Mouse (Mus musculus): Measurements from ENCODE around the gene Rrp1b.
A peak's percentile ranks its signal among the peaks of the same experiment; 100 is the strongest.
"Not testable (repeated sequence)": the region's sequence is repeated elsewhere in the genome, so short reads cannot be mapped to it uniquely, and the experiment has no call there.

The Rrp1b gene

DNA sequence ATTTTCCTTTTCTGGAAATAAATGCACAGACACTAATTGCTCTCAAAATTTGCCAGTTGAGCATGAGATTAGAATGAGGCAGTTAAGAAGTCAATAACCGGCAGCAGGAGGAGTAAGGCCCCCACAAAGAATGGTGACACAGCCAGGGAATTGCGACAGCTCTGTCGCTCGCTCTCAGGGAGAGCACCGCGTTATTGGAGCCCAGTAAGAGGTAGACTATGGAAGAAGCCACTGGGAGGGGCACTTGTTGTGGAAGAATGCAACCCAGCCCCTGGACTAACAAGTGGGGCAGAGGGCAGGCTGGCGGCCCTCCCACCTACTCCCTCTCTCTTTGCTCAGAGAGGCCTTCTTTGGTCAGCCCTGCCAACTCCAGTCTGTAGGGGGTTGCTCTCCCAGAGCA, 4.2 kb upstream of the Rrp1b start:
- no peak for DNase-seq (ENCODE audit: extremely low spot score, low spot score)

DNA sequence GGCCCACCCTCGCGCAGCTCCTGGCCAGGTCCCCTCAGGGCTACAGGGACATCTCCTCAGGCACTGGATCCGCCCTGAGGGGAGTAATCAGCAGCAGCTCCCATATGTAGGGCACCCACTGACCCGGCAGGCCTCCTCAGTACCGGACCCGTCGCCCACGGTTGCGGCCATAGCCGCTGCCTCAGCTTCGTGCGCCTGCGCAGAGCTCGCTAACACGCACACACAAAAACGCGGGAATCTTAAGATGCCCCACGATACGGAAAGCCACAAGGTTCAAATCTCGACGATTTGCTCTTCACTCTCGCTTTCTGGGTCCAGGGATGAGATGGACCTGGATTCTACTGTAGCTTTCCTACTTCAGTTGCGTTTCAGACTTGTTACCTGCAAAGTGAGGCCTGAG, 1.6 kb upstream of the Rrp1b start:
- no peak for DNase-seq (ENCODE audit: extremely low spot score, low spot score)

DNA sequence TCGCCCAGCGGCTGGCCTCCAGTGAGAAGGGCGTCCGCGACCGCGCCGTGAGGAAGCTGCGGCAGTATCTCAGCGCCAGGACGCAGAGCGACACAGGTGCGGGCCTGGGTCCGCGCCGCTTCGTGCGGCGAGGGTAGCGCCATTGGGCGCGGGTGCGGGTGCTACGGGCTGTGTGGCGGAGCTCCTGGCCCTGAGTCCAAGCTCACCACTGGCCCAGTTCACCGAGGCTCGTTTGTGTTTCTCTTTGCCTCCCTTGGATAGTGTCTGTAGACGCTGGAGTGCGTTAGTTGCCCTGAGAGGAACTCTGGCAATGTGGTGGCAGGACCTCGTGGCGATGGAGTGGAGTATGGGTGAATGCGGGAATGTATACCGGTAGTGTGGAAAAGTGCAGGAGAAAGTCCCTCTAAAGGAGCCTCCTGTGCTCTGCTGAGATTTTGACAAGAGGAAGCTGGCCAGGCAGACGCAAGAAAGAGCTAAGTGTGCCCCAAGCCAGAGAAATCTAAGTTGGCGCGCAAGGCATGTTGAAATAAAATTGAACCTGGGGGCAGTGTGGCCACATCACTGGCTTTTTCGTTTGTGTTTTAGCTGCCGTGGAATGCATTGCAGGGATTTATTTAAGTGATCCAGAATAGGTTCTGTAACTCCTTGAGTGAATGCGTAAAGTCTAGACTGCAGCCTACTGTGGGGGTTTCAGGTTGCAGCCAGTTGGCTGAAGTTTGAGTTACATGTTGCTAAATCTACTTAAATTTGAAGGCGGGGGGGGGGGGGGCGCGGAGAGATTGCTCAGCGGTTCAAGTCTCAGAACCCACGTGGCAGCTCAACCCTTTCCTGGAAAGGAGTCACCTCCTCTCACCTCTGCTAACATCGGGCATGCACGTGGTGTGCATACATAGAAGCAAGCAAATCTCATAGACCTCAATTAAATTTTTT, 874 bp downstream of the Rrp1b start:
- DNase-seq (ENCODE audit: extremely low spot score, low spot score): no peak

DNA sequence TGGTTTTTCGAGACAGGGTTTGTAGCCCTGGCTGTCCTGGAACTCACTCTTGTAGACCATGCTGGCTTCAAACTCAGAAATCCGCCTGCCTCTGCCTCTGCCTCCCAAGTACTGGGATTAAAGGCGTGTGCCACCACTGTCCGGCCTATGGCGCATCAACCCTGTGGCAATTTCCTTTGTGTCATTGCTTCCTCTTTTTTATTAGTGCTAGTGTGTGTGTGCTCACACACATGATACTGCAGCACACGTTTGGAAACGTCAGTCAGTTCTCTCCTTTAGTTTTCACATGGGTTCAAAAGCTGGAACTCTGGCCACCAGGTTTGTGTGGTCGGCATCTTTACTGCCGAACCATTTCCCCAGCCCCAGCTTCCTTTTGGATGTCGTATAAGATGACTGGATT, 4.4 kb downstream of the Rrp1b start:
- no peak for DNase-seq (ENCODE audit: extremely low spot score, low spot score)

DNA sequence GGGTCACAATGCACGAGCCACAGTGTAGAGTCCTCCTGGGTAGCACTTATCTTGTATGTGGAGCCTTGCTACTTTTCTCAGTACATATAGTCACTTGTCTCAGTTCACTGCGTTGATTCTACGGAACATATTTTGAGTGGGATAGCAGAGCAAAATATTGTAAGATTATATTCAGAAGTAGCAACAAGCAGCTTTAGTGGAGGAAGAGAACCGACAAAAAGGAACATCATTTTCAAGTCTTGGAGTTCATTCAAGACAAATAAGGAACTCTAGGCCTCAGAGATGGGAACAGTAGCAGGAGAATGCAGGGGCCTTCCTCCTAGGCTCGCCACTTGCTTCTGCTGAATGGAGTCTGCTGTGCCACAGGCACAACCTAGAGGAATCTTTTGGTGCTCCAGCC, 10.6 kb downstream of the Rrp1b start:
- no peak for DNase-seq (ENCODE audit: extremely low spot score, low spot score)

DNA sequence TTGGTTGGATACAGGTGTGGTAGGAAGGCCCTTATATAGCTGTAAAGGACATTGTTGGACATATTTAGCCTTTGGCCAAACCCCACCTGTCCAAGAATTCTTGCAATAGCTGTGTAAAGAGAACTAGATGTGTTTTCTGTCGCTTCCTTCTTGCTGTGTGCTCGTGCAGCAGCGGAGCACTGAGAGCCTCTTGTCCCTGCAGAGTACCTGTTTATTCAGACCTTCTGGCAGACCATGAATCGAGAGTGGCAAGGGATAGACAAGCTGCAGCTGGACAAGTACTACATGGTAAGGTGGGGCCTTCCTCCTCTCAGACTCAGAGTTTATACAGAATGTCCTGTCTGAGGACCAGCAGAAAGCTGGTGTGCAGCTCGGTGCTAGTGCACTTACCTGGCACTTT, 12.5 kb downstream of the Rrp1b start:
- DNase-seq (ENCODE audit: extremely low spot score, low spot score): no peak

DNA sequence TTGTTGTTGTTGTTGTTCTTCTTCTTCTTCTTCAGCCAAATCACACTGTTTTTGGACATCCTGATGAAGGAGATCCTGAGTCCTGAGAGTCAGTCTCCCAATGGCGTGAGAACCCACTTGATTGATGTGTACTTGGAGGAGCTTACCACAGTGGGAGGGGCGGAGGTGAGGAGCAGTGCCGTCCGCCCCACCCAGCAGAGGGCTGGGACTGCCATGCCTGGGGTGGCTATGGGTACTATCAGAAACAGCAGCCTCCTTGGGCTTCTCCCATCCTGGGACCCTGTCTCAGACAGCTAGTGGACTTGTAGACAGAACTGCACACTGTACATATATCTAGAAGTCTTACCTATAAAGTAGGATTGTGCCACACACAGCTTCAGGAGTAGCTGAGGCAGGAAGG, 14.0 kb downstream of the Rrp1b start:
- no peak for DNase-seq (ENCODE audit: extremely low spot score, low spot score)

DNA sequence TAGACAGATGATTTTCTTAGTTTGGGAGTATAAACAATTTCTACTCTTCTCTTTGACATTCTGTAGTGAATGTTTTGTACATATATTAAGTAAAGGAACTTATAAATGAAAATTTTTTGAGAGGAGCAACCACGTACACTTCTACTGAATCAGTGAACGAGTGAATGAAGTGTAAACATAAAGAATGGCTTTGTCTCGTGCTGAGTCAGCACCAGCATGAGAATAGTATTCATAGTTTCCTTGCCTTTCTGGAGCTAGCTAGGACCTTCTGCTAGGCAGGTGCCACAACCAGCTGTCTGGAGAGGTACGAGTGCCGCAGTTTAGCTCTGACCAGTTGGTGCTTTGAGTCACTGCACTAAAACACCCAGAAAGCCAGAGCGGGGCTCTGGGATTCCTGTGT, 14.7 kb downstream of the Rrp1b start:
- DNase-seq (ENCODE audit: extremely low spot score, low spot score): no peak

DNA sequence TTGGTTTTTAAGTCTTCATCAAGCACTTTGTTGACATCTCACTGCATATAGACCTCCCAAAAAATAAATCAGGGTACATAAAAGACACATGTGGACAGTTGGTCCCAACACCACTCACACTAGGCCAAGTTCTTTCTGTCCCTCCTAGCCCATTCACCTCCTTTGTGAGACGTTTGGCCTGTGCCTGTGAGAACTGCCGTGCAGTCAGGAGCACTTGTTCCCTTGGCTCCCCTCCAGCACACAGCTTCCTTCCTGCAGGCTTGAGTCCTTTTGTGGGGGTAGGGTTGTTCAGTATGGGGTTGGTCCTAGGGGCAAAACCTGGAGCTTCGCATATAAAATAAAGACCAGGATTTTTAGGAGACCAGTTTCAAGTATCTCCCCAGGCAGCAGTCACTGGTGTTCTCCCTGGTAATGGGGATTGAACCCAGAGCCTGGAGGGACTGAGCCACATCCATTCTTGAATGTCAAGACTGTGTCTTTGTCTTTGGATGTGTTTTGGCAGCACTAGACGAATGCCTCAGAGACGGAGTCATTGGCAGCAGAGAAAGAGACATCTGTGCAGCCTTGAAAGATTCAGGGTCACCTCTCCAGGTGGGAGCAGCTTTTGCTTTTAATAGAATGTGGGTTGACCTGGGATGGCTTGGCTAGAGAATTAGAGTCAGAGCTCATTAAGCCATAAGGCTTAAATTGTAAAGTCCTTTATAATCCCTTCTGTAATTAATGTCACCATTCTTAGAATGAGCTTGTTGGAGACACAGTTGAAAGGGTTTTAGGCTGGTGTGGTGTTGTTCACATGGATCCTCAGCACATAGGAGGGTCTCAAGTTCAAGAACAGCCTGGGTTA, 16.6 kb downstream of the Rrp1b start:
- no peak for DNase-seq (ENCODE audit: extremely low spot score, low spot score)

DNA sequence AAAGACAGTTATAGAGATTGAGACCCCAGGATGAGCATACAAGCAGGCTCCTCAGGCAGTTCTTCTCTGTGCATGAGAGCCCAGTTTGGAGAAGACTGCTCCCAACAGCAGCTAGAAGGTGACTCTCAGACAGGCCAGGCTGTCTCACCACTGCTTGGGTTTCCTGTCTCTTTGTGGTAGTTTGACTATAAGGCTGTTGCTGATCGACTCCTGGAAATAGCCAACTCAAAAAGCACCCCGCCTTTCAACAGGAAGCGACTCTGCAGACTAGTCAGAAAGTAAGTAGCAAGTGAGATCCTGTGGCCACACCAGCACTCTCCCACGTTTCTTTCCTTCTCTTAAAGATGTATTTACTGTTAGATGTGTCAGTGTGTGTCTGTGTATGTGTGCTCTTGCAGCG, 17.8 kb downstream of the Rrp1b start:
- no peak for DNase-seq (ENCODE audit: extremely low spot score, low spot score)

DNA sequence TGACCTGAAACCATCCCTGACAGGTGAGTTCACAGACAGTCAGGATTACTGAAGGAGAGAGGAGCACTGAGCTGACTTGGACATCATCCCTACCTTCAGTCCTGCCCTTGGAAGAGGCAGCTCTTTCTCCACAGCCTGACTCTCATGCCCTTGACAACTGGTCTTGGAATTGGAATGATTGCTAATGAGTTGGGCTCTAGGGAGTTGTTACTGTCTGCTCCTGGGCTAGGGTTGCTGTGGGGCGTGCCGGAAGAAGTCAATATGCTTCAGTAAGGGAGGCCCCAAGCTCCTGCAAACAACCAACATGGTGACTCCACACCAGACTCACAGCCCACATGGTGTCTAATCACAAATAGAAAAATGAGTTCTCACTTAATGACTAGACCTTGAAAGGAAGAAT, 21.9 kb downstream of the Rrp1b start:
- no peak for DNase-seq (ENCODE audit: extremely low spot score, low spot score)

DNA sequence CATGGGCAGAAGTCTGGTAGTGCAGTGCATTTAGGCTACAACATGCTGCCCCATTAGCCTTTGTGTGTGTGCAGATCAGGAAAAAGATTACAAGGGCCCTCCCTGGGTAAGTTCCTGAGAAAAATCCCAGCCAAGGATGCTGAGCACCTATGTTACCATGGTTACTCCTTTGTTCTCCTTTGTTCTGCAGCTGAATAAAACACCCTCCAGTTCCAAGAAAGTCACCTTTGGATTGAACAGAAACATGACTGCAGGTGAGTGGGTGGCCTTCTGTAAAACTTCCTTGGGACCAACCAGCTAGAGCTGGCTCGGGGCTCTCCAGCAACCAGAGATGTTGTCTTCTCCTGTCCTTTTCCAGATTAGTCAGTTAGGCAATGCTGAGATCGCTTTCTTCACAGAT, 23.2 kb downstream of the Rrp1b start:
- no peak for DNase-seq (ENCODE audit: extremely low spot score, low spot score)

DNA sequence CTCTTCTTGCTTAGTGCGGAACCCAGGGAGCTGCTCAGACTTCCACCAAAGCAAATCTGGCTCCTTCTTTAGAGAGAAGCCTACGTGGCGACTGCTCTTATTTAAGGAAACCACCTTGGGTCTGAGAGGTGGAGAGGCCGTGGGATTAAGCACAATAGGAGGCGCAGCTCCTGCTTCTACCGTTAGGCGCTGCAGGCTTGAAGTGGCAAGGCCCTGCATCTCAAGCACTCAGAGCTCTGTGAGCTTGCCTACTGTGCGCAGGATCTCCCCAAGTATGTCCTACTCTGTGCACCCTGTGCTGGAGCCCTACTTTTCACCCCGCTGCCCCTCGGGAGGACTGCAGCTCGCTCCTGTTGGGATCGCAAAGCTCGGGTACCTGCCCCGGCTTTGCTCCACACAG, 25.3 kb downstream of the Rrp1b start:
- no peak for DNase-seq (ENCODE audit: extremely low spot score, low spot score)

DNA sequence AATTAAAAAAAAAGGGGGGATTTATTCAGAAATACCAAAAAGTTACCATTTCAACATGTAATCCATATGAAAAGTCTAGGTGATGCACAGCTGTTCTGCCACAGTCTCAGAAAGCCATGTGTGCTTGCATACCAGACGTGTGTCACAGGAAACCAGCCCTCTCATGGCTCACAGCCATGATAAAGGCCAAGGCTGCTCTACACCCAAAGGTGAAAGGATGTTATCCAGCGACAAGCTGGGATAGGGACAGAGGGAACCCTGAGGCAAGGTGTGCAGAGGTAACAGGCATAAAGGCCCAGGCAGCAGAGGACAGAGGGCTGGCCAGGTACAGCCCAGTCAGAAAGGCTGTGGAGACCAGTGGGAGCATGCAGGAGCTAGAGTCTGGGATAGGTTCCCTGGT, 27.8 kb downstream of the Rrp1b start:
- no peak for DNase-seq (ENCODE audit: extremely low spot score, low spot score)

DNA sequence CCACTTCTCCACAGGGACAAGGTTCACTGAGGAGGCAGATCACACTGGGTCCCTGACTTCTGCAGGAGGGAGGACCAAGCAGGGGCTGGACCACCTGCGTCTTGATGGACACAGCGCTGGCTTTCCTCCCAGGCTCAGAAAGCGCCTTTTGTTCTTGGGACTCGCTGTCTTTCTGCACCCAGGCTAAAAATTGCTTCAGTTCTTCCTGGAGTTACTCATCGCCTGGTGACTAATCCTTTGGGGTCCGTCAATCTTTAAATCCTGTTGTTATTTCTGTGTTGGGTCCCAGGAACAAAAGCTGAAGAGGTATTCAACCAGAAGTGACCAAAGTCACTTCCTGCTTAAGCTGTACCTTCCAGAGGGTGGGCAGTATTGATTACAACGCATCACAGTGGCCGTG, 28.9 kb downstream of the Rrp1b start:
- not testable (repeated sequence) for DNase-seq (ENCODE audit: extremely low spot score, low spot score)

DNA sequence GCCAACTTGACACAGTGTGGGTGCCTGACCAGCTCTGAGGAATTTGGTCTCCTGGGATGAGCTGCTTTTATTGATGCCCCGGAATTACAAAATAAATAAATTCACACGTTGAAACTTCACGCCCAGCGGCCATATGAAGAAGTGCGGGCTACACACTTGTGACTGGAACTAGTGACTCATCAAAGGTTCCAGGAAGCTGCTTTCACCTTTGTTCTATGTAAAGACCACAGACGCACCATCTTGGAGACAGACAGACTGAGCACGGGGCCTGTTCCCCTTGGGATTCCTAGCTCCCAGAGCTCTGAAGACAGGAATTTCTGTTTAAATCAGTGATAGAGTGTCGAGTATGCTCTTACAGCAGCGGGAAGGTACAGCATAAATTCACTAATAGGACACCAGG, 31.6 kb downstream of the Rrp1b start:
- DNase-seq (ENCODE audit: extremely low spot score, low spot score): no peak

DNA sequence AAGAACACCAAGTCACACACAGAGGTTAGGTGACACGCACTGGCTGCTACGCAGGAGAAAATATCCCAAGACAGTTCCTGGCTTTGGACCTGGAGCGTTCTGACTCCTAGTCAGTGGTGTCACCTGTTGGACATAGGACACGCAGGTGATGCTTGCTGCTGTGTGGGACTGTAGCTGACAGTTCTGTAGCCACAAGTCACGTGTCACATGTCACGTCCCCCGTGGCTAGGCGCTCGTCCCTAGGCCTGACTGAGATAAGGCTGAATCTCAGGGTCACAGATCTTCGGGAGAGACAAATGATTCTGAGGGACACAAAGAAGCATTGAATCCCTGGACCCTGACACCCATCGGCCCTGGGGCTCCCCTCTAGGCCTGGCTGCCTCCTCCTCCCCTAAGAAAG, 32.5 kb downstream of the Rrp1b start:
- DNase-seq (ENCODE audit: extremely low spot score, low spot score): no peak

DNA sequence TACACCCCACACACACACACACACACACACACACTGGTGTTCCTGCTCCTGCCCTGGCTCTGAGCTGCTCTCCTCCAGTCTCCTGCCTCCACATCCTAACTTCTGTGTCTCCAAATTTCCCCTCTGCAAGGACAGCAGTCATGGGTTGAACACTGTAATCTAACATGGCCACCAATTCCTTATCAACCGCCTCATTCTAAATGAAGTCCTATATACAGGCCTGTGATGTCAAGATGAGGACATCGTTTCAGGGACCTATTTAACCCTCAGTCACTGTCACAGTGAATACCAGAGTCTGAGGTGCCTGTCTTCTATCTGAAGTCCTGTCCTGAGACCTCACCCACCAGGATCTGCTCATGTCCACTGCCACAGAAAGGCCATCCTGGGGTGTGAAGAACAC, 32.9 kb downstream of the Rrp1b start:
- no peak for DNase-seq (ENCODE audit: extremely low spot score, low spot score)

DNA sequence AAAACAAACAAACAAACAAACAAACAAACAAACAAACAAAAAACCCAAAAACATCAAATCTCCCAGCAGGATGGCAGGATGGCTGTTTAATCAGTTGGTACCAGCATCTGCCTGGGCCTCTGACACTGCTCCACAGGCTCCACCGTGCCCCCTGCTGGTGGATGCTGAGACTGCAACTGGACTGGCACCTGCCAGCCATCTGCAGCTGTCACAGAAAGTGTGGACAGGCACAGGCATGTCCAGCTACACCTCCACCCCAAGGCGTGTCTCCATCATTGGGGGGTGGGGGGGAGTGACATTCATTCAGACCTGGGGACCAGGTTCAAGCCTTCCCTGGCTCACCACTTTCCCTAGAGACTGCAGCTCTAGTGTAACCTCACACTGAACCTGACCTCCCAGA, 37.5 kb downstream of the Rrp1b start:
- DNase-seq (ENCODE audit: extremely low spot score, low spot score): peak; percentile 90

DNA sequence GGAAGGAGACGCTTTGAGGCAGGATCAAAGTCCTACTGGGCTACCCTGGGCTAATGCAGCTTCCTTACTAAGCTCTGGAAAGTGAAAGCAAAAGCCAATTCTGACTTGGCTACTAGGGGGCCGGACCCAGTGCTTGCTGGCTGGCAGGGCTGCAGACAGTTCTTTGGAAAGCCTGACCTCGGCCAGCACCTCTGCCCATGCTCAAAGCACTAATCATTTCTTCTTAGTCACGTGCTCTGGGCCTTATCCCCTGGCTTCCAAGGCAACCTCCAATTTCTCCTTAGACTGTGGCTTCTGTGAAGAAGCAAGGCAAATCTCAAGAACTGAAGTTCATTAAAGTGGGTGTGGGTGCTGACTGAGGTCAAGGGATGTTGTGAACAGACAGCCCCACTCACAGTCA, 38.8 kb downstream of the Rrp1b start:
- DNase-seq (ENCODE audit: extremely low spot score, low spot score): no peak

DNA sequence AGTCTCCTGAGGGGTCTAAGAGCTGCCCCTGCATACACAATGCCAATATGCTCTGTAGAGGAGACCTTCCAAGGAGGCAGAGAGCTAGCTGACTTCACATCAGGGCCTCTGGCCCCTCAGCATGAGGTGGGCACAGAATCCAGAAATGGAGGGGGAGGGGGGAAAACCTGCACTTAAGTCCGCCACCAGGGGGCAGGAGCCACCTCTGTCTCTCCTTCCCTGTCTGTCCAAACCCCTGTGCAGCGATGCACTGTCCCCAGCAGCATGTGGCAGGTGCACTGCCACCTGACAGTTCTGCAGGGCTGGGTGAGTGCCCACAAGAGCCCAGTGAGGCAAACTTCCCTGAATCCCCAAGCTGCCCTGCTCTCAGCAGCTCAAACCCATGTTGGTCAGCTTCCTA, 39.3 kb downstream of the Rrp1b start:
- DNase-seq (ENCODE audit: extremely low spot score, low spot score): peak; percentile 55

DNA sequence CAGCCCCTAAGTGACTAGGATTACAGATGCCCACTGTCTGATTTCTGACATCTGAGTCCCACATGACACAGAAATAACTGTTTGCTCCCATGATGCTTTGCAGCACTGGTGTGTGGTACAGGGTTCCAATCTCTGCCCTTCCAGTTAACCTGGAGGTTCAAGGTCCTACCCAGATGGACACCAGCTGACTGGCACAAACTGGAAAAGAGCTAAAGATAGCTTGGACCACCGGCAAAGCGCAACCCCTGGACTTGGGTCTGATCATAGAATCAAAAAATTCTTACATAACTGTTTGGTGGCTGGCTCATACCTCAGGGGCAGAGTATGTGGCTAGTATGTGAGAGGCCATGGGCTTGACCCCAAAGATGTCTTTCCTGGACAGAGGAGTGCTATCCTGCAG, 47.5 kb downstream of the Rrp1b start:
- no peak for DNase-seq (ENCODE audit: extremely low spot score, low spot score)

DNA sequence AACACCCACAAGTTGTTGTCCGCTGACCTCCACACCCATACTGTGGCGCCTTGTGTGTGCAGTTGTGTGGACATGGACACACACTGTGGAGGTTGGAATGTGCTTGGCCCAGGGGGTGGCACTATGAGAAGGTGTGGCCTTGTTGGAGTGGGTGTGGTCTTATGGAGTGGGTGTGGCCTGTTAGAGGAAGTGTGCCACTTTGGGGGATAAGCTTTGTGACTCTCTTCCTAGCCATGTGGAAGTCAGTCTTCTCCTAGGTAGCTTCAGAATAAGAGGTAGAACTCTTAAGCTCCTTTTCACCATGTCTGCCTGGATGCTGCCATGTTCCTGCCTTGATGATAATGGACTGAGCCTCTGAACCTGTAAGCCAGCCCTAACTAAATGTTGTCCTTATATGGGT, 51.2 kb downstream of the Rrp1b start:
- no peak for DNase-seq (ENCODE audit: extremely low spot score, low spot score)

Data from neural tube, embryonic 10.5 days (tissue).